Mouse (Mus musculus) forelimb bud, embryonic 11.5 days (tissue): ENCODE measurements around the gene Eng.

Source experiments
- DNase-seq: peaks from one replicate; pipeline ENCODE4 v3.0.0-alpha.2; 2012; ENCODE audit warnings: low read depth, low spot score

Eng gene

GRCm38 (mm10) chr2:32709521-32710137 is 63.2 kb downstream of the Eng start:
- DNase-seq, result no peak

GRCm38 (mm10) chr2:32710425-32710824 is 64.0 kb downstream of the Eng start:
- no peak for DNase-seq

- DNase-seq, result no peak
Observed at GRCm38 (mm10) chr2:32711301-32712056, 65.1 kb downstream of the Eng start.

- DNase-seq, result peak; percentile 49
Observed at GRCm38 (mm10) chr2:32712108-32712551, 65.7 kb downstream of the Eng start.

GRCm38 (mm10) chr2:32712586-32712933 is 66.2 kb downstream of the Eng start:
- peak; percentile 87 for DNase-seq

GRCm38 (mm10) chr2:32712934-32713817 is 66.8 kb downstream of the Eng start, which contains the start of gene Cdk9:
Gene Cdk9, minus strand, starts transcription at chr2:32713076.
- DNase-seq, result peak; percentile 88

GRCm38 (mm10) chr2:32714117-32714986 is 68.0 kb downstream of the Eng start:
- no peak for DNase-seq

- no peak for DNase-seq
Observed at GRCm38 (mm10) chr2:32714987-32715425, 68.6 kb downstream of the Eng start.

- DNase-seq, result no peak
Observed at GRCm38 (mm10) chr2:32718761-32719160, 72.4 kb downstream of the Eng start.

- no peak for DNase-seq
Observed at GRCm38 (mm10) chr2:32720053-32720452, 73.7 kb downstream of the Eng start.

GRCm38 (mm10) chr2:32720681-32721229 is 74.4 kb downstream of the Eng start, which contains the start of gene Sh2d3c:
Gene Sh2d3c, plus strand, starts transcription at chr2:32721055.
- DNase-seq, result no peak

- no peak for DNase-seq
Observed at GRCm38 (mm10) chr2:32722046-32722445, 75.7 kb downstream of the Eng start.

GRCm38 (mm10) chr2:32722581-32722980 is 76.2 kb downstream of the Eng start:
- no peak for DNase-seq

- no peak for DNase-seq
Observed at GRCm38 (mm10) chr2:32724149-32724548, 77.8 kb downstream of the Eng start.

GRCm38 (mm10) chr2:32724832-32725790 is 78.7 kb downstream of the Eng start:
- DNase-seq, result no peak

- DNase-seq, result peak; percentile 95
Observed at GRCm38 (mm10) chr2:32727435-32727834, 81.0 kb downstream of the Eng start.

GRCm38 (mm10) chr2:32728463-32728862 is 82.1 kb downstream of the Eng start:
- no peak for DNase-seq

- DNase-seq, result no peak
Observed at GRCm38 (mm10) chr2:32729547-32729946, 83.2 kb downstream of the Eng start.

GRCm38 (mm10) chr2:32730854-32731253 is 84.5 kb downstream of the Eng start:
- peak; percentile 76 for DNase-seq

GRCm38 (mm10) chr2:32731911-32732310 is 85.5 kb downstream of the Eng start:
- no peak for DNase-seq
